Mouse (Mus musculus): ENCODE measurements around the gene Slc4a1.

GRCm38 (mm10) chr11:102384418-102384817, 18.4 kb upstream of the Slc4a1 start:
- TF ChIP-seq CTCF (IDR thresholded peaks at IDR 0.05; ENCODE audit: low read depth, low read length): no peak
- no peak for TF ChIP-seq GATA1 (IDR thresholded peaks at IDR 0.05; ENCODE audit: borderline replicate concordance, low read length)
